Comparison of ENCODE assay signal across 17 mouse cellular contexts in genomic region chr1:43811055-43811454, GRCm38 (mm10). TPM values are rescaled to one million over a fixed set of nuclear protein-coding genes. Genes with fewer than 3 reads are reported as not detected.
A peak's percentile ranks its signal among the peaks of the same experiment; 100 is the strongest.
DNase-seq lines count a peak whose midpoint lies in the region; ATAC-seq and TF ChIP-seq lines count a peak whose summit lies in the region.
"Had no signal": no experiment of that assay in that cellular context is flagged by ENCODE, and none has a peak within 500 bp of the region (broad histone marks: within the 10 kb centered on the region; RNA-seq: fewer than 3 reads in every experiment).

No protein-coding gene starts in this region.

- ATAC-seq in hematopoietic stem cell, adult 5-6 weeks (replicated peaks in 1 of 2; ENCODE audit: insufficient read depth in 1 of 2, low FRiP score in 2 of 2, low TSS enrichment in 1 of 2, low read depth in 1 of 2, poor library complexity in 2 of 2, severe bottlenecking in 2 of 2): peak; percentile 42 to 77; a peak in 2 of 4 replicates
- ATAC-seq in liver, postnatal 0 days: peak; percentile 82
- peak; percentile 49; the same call in 1 of the 2 replicates for ATAC-seq in stomach, postnatal 0 days (ENCODE audit: low FRiP score, low TSS enrichment)
- no peak for ATAC-seq in forebrain, embryonic 15.5 days (replicated peaks)
- ATAC-seq: activated CD4-positive, CD25-positive, alpha-beta regulatory T cell, adult 4 months had no signal

- H3K9me3 ChIP-seq in liver, postnatal 0 days (ENCODE audit: low read length): no peaks in the 10 kb centered on the region
- no peaks in the 10 kb centered on the region for H3K9me3 ChIP-seq in stomach, postnatal 0 days (ENCODE audit: control insufficient read depth, low read length)
- no peaks in the 10 kb centered on the region for H3K9me3 ChIP-seq in forebrain, embryonic 15.5 days
- H3K9me3 ChIP-seq: embryonic facial prominence, embryonic 12.5 days; lung, embryonic 15.5 days had no signal

- peak; percentile 20 to 45 for DNase-seq in spleen, postnatal 36 days (ENCODE audit: low spot score in 2 of 2)
- DNase-seq in spleen, postnatal 14 days (ENCODE audit: low spot score in 2 of 2): no peak
- no peak for DNase-seq in liver, postnatal 0 days
- no peak for DNase-seq in stomach, postnatal 0 days (ENCODE audit: low spot score)
- DNase-seq in right cerebral cortex, postnatal 10 days (ENCODE audit: low spot score in 2 of 2): no peak
- DNase-seq in left cerebral cortex, postnatal 36 days (ENCODE audit: low spot score in 2 of 2): no peak
- DNase-seq: gastrocnemius, postnatal 14 days; midbrain, embryonic 14.5 days; thymus, postnatal 36 days had no signal

- H3K4me1 ChIP-seq in liver, postnatal 0 days (ENCODE audit: insufficient read depth): no peaks in the 10 kb centered on the region
- H3K4me1 ChIP-seq in stomach, postnatal 0 days (replicated peaks; ENCODE audit: control insufficient read depth, insufficient read depth): no peaks in the 10 kb centered on the region
- H3K4me1 ChIP-seq in forebrain, embryonic 15.5 days: no peaks in the 10 kb centered on the region
- H3K4me1 ChIP-seq: embryonic facial prominence, embryonic 12.5 days; hindbrain, embryonic 10.5 days; lung, embryonic 15.5 days had no signal

- peak; percentile 51; the same call in 1 of the 2 replicates for TF ChIP-seq EP300 in liver, postnatal 0 days (IDR thresholded peaks at IDR 0.05; ENCODE audit: low read depth)
- no peak for TF ChIP-seq EP300 in stomach, postnatal 0 days (optimal IDR thresholded peaks at IDR 0.05)

- H3K9ac ChIP-seq in liver, postnatal 0 days (replicated peaks): no peak overlapping the region
- H3K9ac ChIP-seq in stomach, postnatal 0 days (ENCODE audit: low read length): no peak overlapping the region
- no peak overlapping the region for H3K9ac ChIP-seq in forebrain, embryonic 15.5 days (replicated peaks)
- H3K9ac ChIP-seq: embryonic facial prominence, embryonic 12.5 days; heart, embryonic 13.5 days; lung, embryonic 15.5 days had no signal

- intact Hi-C loops in left cerebral cortex, postnatal 36 days (cut with DNase I): no loop called here

- no peaks in the 10 kb centered on the region for H3K27me3 ChIP-seq in liver, postnatal 0 days (ENCODE audit: insufficient read depth, low read length)
- no peaks in the 10 kb centered on the region for H3K27me3 ChIP-seq in stomach, postnatal 0 days (ENCODE audit: control insufficient read depth, insufficient read depth, low read length)
- H3K27me3 ChIP-seq in forebrain, embryonic 15.5 days: no peaks in the 10 kb centered on the region
- H3K27me3 ChIP-seq: CH12.LX; embryonic facial prominence, embryonic 12.5 days; heart, embryonic 13.5 days; lung, embryonic 15.5 days had no signal

- H3K36me3 ChIP-seq in liver, postnatal 0 days (replicated peaks; ENCODE audit: insufficient read depth, low read length): no peaks in the 10 kb centered on the region
- no peaks in the 10 kb centered on the region for H3K36me3 ChIP-seq in stomach, postnatal 0 days (ENCODE audit: control insufficient read depth, insufficient read depth, low read length)
- H3K36me3 ChIP-seq in forebrain, embryonic 15.5 days: no peaks in the 10 kb centered on the region
- H3K36me3 ChIP-seq: embryonic facial prominence, embryonic 12.5 days; lung, embryonic 15.5 days had no signal

- H3K27ac ChIP-seq in liver, postnatal 0 days (ENCODE audit: low read depth): peak overlapping the region; percentile 48
- no peak overlapping the region for H3K27ac ChIP-seq in stomach, postnatal 0 days (replicated peaks)
- H3K27ac ChIP-seq in forebrain, embryonic 15.5 days (replicated peaks): no peak overlapping the region
- H3K27ac ChIP-seq: embryonic facial prominence, embryonic 12.5 days; heart, embryonic 13.5 days; hindbrain, embryonic 10.5 days; lung, embryonic 15.5 days had no signal

- no peak overlapping the region for H3K4me3 ChIP-seq in liver, postnatal 0 days (ENCODE audit: low read depth, low read length)
- no peak overlapping the region for H3K4me3 ChIP-seq in stomach, postnatal 0 days (ENCODE audit: low read depth, low read length)
- H3K4me3 ChIP-seq in forebrain, embryonic 15.5 days: no peak overlapping the region
- H3K4me3 ChIP-seq: embryonic facial prominence, embryonic 12.5 days; heart, embryonic 13.5 days; hindbrain, embryonic 10.5 days; lung, embryonic 15.5 days had no signal

- WGBS in liver, postnatal 0 days (ENCODE audit: insufficient replicate concordance): 40% methylated on average over 3 of the region's 3 CpGs
- WGBS in stomach, postnatal 0 days: 85% methylated on average over 3 of the region's 3 CpGs
- WGBS in forebrain, embryonic 15.5 days: 83% methylated on average over 3 of the region's 3 CpGs

- peak overlapping the region; percentile 20 for H3K4me2 ChIP-seq in liver, postnatal 0 days (ENCODE audit: low read depth, low read length)
- H3K4me2 ChIP-seq in stomach, postnatal 0 days (replicated peaks; ENCODE audit: low read depth): no peak overlapping the region
- H3K4me2 ChIP-seq in forebrain, embryonic 15.5 days (replicated peaks): no peak overlapping the region
- H3K4me2 ChIP-seq: embryonic facial prominence, embryonic 12.5 days; heart, embryonic 13.5 days; lung, embryonic 15.5 days had no signal

- no peak for TF ChIP-seq CTCF in liver, postnatal 0 days (IDR thresholded peaks at IDR 0.05; ENCODE audit: low read depth)
- no peak for TF ChIP-seq CTCF in stomach, postnatal 0 days (IDR thresholded peaks at IDR 0.05; ENCODE audit: low read depth)

RNA-seq across cellular contexts. Expression of gene Uxs1, which starts 16.5 kb away (rescaled TPM):
- total RNA-seq in hematopoietic stem cell, adult 5-6 weeks (2017): 27.6 and 43.6 TPM in 2 replicates
- 7.3 and 7.4 TPM in 2 replicates for polyA plus RNA-seq in liver, postnatal 0 days (2015; fragmentation: Nextera tagmentation; extraction: Ambion mirVana)
- 20.0 and 20.2 TPM in 2 replicates for polyA plus RNA-seq in stomach, postnatal 0 days (2015; fragmentation: Nextera tagmentation; extraction: Ambion mirVana)
- total RNA-seq in left cerebral cortex, postnatal 36 days (2021): 10 to 100 TPM; 49.0 to 50.9 TPM
- 17.7 and 17.9 TPM in 2 replicates for polyA plus RNA-seq in forebrain, embryonic 15.5 days (2015; fragmentation: Nextera tagmentation; extraction: Ambion mirVana)

Comparison
In these comparisons a context has a peak if more than half of its experiments do, and no peak if none do; other contexts are left out.
1. DNase-seq: peak in spleen, postnatal 36 days (2 of 2); none in spleen, postnatal 14 days (0 of 2), liver, postnatal 0 days (single experiment), stomach, postnatal 0 days (single experiment), right cerebral cortex, postnatal 10 days (0 of 2) and left cerebral cortex, postnatal 36 days (0 of 2).